Mouse (Mus musculus): ENCODE results near the gene Chd5. TPM values are rescaled to one million over a fixed set of nuclear protein-coding genes. Genes with fewer than 3 reads are reported as not detected.

Gene Chd5
- polyA plus RNA-seq, 1 experiment from 2014 or later: 55.2 TPM

DNA sequence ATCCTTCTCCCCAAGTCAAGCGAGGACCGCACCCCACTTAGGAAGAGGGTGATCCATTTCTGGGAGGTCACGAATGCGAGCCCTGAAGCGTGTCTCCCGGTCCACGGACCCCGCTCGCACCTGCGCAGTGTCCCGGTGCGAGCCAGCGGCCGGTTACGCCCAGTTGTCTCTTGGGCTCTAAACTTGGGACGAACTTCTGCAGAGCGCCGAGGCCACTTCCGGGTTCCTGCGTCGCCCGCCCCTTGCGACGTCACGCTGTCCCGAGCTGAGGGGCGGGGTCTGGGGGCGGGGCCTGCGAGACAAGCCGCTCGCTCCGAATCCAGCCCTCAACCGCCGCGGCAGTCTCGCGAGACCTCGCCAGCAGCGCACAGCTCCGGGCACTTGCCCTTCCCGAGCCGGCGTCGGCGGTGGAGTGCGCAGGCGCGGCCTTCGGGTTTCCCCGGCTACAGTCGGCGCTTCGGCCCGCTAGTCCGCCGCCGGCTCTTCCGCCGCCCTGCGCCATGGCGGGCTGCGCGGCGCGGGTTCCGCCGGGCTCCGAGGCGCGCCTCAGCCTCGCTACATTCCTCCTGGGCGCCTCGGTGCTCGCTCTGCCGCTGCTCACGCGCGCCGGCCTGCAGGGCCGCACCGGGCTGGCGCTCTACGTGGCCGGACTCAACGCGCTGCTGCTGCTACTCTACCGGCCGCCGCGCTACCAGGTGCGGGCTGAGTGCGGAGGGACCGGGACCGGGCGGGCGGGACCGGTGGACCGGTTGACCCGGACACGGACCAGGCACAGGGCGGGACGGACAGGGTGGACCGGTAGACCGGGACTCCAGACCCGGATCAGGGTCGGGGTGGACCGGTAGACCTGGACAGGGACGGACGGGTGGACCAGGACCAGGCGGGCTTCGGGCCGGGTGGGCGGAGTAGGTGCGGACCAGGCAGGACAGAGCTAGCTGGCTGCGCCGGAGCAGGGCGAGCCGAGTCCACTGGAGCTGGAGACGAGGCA, 41.3 kb upstream of the Chd5 start, which contains the start of gene Icmt:
Gene Icmt (plus strand): TSS at position 354 of the 988 bp plus-strand sequence.
- H3K27me3 ChIP-seq (ENCODE audit: control insufficient read depth, insufficient read depth, low read depth, low read length): peaks cover 32% of the 10 kb centered on the region
- peak within 1 kb of the TSS; percentile 84 for H3K27ac ChIP-seq (ENCODE audit: low read length)
- H3K4me1 ChIP-seq (ENCODE audit: control insufficient read depth, insufficient read depth, low read length): peaks cover 19% of the 10 kb centered on the region
- peak; percentile 94 for ATAC-seq
- peak within 1 kb of the TSS; percentile 96 for H3K4me2 ChIP-seq (ENCODE audit: low read length)
- H3K36me3 ChIP-seq (ENCODE audit: control insufficient read depth, insufficient read depth, low read length): peaks cover 11% of the 10 kb centered on the region; the same call in 1 of the 2 replicates
- H3K4me3 ChIP-seq (ENCODE audit: low read depth, low read length): peak within 1 kb of the TSS; percentile 94
- under 1% methylated on average over 110 of the region's 119 CpGs for WGBS
- H3K9me3 ChIP-seq (replicated peaks; ENCODE audit: control insufficient read depth, low read length, poor library complexity, severe bottlenecking): no peaks in the 10 kb centered on the region
- H3K9ac ChIP-seq (ENCODE audit: low read depth, low read length): peak within 1 kb of the TSS; percentile 98

DNA sequence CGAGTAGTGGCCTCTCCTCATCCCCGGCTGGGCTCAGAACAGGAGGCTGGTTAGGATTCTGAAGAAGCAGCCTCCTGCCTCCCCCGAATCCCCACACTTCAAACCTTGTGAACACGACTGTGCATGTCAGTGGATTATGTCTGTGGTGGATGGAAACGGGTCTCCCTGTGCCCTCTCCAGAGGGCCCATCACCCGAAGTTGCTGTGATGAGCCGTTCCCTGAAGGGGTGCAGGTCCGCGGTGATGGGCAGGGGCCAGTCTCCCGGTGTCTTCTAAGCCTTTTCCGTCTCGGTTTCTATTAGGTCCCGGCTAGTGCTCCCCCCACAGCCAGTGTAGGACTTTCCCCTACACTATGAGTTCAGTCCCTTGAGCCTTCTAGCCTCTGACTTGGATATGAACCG, 39.6 kb upstream of the Chd5 start:
- peaks cover 18% of the 10 kb centered on the region for H3K27me3 ChIP-seq (ENCODE audit: control insufficient read depth, insufficient read depth, low read depth, low read length)
- no peaks in the 10 kb centered on the region for H3K9me3 ChIP-seq (replicated peaks; ENCODE audit: control insufficient read depth, low read length, poor library complexity, severe bottlenecking)
- ATAC-seq: no peak
- H3K4me3 ChIP-seq (ENCODE audit: low read depth, low read length): no peak overlapping the region
- H3K4me1 ChIP-seq (ENCODE audit: control insufficient read depth, insufficient read depth, low read length): peaks cover 15% of the 10 kb centered on the region
- peak overlapping the region; percentile 96; the same call in 1 of the 2 replicates for H3K4me2 ChIP-seq (ENCODE audit: low read length)
- peaks cover 15% of the 10 kb centered on the region; the same call in 1 of the 2 replicates for H3K36me3 ChIP-seq (ENCODE audit: control insufficient read depth, insufficient read depth, low read length)
- no peak overlapping the region for H3K9ac ChIP-seq (ENCODE audit: low read depth, low read length)
- WGBS: 79% methylated on average over 14 of the region's 14 CpGs
- H3K27ac ChIP-seq (ENCODE audit: low read length): no peak overlapping the region

DNA sequence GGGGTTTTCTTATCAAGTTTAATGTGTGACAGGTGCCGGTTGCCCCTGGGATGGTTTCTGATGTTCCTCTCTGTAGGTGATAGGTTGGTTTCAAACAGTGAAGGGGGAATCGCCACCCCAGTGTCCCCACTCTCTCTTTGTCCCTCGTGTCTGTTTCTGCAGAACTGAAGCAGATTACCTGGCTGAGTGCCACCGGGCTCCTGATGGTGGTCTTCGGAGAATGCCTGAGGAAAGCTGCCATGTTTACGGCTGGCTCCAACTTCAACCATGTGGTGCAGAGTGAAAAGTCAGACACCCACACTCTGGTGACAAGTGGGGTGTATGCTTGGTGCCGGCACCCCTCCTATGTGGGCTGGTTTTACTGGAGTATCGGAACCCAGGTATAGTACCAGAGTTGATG, 38.1 kb upstream of the Chd5 start:
- Histone ChIP-seq H3K9ac (ENCODE audit: low read depth, low read length) (no peak overlapping the region), H3K4me3 (ENCODE audit: low read depth, low read length) (no peak overlapping the region), H3K36me3 (ENCODE audit: control insufficient read depth, insufficient read depth, low read length) (peaks cover 17% of the 10 kb centered on the region; the same call in 1 of the 2 replicates), H3K4me1 (ENCODE audit: control insufficient read depth, insufficient read depth, low read length) (peaks cover 15% of the 10 kb centered on the region), H3K27ac (ENCODE audit: low read length) (no peak overlapping the region), H3K27me3 (ENCODE audit: control insufficient read depth, insufficient read depth, low read depth, low read length) (peaks cover 6% of the 10 kb centered on the region), H3K4me2 (ENCODE audit: low read length) (no peak overlapping the region), H3K9me3 (replicated peaks; ENCODE audit: control insufficient read depth, low read length, poor library complexity, severe bottlenecking) (no peaks in the 10 kb centered on the region)
- ATAC-seq: no peak
- WGBS: 92% methylated on average over 8 of the region's 8 CpGs

DNA sequence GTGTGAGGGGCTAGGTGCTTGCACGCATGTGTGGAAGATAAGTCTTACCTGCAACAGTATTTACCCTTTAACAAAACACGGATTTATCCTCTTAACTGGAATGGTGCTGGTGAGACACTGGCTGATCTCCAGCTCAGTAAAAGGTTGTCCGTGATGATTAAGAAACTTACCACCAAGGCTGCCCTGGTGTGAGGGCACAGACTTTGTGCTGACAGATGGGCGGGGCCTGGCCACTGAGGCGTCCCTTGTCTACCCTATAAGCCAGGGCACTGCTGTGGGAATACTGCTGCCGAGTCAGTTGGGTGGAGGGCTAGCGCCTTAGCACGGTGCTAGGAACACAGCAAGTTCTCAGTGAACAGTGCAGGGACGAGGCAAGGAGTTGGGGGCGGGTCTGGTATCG, 36.4 kb upstream of the Chd5 start:
- peaks cover 17% of the 10 kb centered on the region; the same call in 1 of the 2 replicates for H3K36me3 ChIP-seq (ENCODE audit: control insufficient read depth, insufficient read depth, low read length)
- ATAC-seq: no peak
- no peaks in the 10 kb centered on the region for H3K27me3 ChIP-seq (ENCODE audit: control insufficient read depth, insufficient read depth, low read depth, low read length)
- WGBS: 65% methylated on average over 11 of the region's 11 CpGs
- H3K9ac ChIP-seq (ENCODE audit: low read depth, low read length): no peak overlapping the region
- no peak overlapping the region for H3K4me2 ChIP-seq (ENCODE audit: low read length)
- H3K4me3 ChIP-seq (ENCODE audit: low read depth, low read length): no peak overlapping the region
- no peak overlapping the region for H3K27ac ChIP-seq (ENCODE audit: low read length)
- H3K9me3 ChIP-seq (replicated peaks; ENCODE audit: control insufficient read depth, low read length, poor library complexity, severe bottlenecking): no peaks in the 10 kb centered on the region
- peaks cover 13% of the 10 kb centered on the region for H3K4me1 ChIP-seq (ENCODE audit: control insufficient read depth, insufficient read depth, low read length)

DNA sequence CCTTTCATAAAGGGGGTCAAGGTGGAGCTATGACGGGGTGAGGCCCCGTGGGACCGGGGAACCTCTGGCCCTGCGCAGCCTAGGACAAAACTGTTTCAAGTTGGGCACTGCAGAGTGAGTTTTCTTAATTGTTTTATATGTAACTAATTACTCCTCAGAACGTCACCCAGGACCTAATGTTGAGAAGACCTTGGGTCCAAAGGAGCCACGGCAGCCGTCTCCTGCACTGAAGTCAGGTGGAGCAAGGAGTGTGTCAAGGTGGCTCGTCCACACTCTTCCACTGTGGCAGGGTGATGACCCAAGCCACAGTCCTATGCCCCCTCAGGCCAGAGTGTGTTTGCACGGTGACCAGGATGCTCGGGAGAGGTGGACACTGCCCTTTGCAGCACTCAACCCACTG, 35.3 kb upstream of the Chd5 start:
- peaks cover 17% of the 10 kb centered on the region; the same call in 1 of the 2 replicates for H3K36me3 ChIP-seq (ENCODE audit: control insufficient read depth, insufficient read depth, low read length)
- 93% methylated on average over 10 of the region's 10 CpGs for WGBS

DNA sequence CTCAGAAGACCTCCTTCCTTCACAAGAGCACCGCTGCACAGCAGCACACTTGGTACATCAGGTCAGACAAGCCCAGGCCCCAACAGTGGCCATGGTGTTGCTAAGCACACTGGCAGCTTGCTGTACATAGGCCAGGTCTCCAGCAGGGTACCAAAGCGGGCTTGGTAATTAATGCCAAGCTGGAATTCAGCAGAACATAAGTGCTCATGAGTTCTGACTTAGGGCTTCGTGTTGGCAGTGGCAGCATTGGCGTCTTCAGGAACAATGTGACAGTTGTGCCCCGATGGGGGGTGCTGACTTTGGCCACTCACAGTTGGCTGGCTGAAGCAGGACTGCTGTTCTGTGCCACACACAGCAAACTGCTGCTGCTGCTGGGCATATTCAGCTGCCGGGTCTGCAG, 33.8 kb upstream of the Chd5 start:
- ATAC-seq: no peak

More for the DNA sequence above, 35.3 kb upstream of the Chd5 start:
- no peaks in the 10 kb centered on the region for H3K9me3 ChIP-seq (replicated peaks; ENCODE audit: control insufficient read depth, low read length, poor library complexity, severe bottlenecking)
- H3K4me1 ChIP-seq (ENCODE audit: control insufficient read depth, insufficient read depth, low read length): peaks cover 9% of the 10 kb centered on the region
- H3K27me3 ChIP-seq (ENCODE audit: control insufficient read depth, insufficient read depth, low read depth, low read length): no peaks in the 10 kb centered on the region
- no peak overlapping the region for H3K4me2 ChIP-seq (ENCODE audit: low read length)
- H3K4me3 ChIP-seq (ENCODE audit: low read depth, low read length): no peak overlapping the region
- no peak overlapping the region for H3K27ac ChIP-seq (ENCODE audit: low read length)
- ATAC-seq: no peak
- H3K9ac ChIP-seq (ENCODE audit: low read depth, low read length): no peak overlapping the region

DNA sequence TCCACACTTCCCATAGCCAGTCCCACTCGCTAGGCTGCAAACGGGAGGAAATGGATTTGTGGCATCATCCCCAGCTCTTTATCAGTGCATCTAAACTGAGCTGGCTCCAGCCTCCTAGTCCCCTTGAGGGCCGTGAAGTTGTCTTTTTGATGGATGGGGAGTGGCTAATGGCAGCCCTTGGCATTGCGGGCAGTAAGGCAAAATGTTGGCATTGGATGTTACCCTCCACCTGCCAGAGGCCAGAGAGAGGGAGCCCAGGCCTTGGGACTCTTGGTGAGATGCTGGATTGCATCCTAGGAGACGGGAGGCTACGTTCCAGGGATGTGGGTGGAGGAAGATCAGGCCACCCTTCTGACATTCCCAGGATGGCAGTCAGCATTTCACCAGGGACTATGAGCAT, 32.5 kb upstream of the Chd5 start:
- Histone ChIP-seq H3K4me1 (ENCODE audit: control insufficient read depth, insufficient read depth, low read length) (no peaks in the 10 kb centered on the region), H3K36me3 (ENCODE audit: control insufficient read depth, insufficient read depth, low read length) (peaks cover 15% of the 10 kb centered on the region; the same call in 1 of the 2 replicates), H3K27ac (ENCODE audit: low read length) (no peak overlapping the region), H3K27me3 (ENCODE audit: control insufficient read depth, insufficient read depth, low read depth, low read length) (peaks cover 8% of the 10 kb centered on the region), H3K9me3 (replicated peaks; ENCODE audit: control insufficient read depth, low read length, poor library complexity, severe bottlenecking) (no peaks in the 10 kb centered on the region), H3K4me2 (ENCODE audit: low read length) (no peak overlapping the region), H3K9ac (ENCODE audit: low read depth, low read length) (no peak overlapping the region), H3K4me3 (ENCODE audit: low read depth, low read length) (no peak overlapping the region)
- ATAC-seq: no peak
- 83% methylated on average over 6 of the region's 6 CpGs for WGBS

More for the DNA sequence above, 33.8 kb upstream of the Chd5 start:
- H3K9me3 ChIP-seq (replicated peaks; ENCODE audit: control insufficient read depth, low read length, poor library complexity, severe bottlenecking): no peaks in the 10 kb centered on the region
- H3K4me3 ChIP-seq (ENCODE audit: low read depth, low read length): no peak overlapping the region
- no peak overlapping the region for H3K4me2 ChIP-seq (ENCODE audit: low read length)
- H3K27me3 ChIP-seq (ENCODE audit: control insufficient read depth, insufficient read depth, low read depth, low read length): 0 out of 2 replicates have a peak, but pooled peaks cover 2% of the 10 kb centered on the region
- WGBS: 84% methylated on average over 6 of the region's 6 CpGs
- H3K9ac ChIP-seq (ENCODE audit: low read depth, low read length): no peak overlapping the region
- no peak overlapping the region for H3K27ac ChIP-seq (ENCODE audit: low read length)
- H3K36me3 ChIP-seq (ENCODE audit: control insufficient read depth, insufficient read depth, low read length): peaks cover 17% of the 10 kb centered on the region; the same call in 1 of the 2 replicates
- no peaks in the 10 kb centered on the region for H3K4me1 ChIP-seq (ENCODE audit: control insufficient read depth, insufficient read depth, low read length)

DNA sequence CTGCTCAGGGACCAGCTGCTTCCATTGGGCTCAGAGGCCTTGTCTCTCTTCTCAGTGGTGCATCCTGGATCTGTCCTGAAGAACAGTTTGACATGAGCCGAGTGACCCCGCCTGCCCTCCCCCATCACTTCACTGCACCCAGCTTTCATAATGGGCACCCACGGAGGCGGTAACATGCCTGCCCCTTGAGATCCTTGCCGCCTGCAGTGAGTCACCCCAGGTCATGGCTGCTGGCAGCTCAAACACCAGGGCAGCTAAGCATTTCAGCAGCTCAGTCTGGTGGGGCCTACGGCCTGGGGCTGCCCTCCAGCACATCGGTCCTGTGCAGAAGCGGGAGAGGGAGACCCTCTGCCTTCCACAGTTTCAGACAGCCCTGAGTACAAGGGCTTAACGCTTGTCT, 30.9 kb upstream of the Chd5 start:
- peaks cover 23% of the 10 kb centered on the region for H3K27me3 ChIP-seq (ENCODE audit: control insufficient read depth, insufficient read depth, low read depth, low read length)
- WGBS: 73% methylated on average over 9 of the region's 9 CpGs
- no peaks in the 10 kb centered on the region for H3K9me3 ChIP-seq (replicated peaks; ENCODE audit: control insufficient read depth, low read length, poor library complexity, severe bottlenecking)
- peaks cover 4% of the 10 kb centered on the region; the same call in 1 of the 2 replicates for H3K4me1 ChIP-seq (ENCODE audit: control insufficient read depth, insufficient read depth, low read length)
- no peak overlapping the region for H3K9ac ChIP-seq (ENCODE audit: low read depth, low read length)
- no peak for ATAC-seq
- peaks cover 5% of the 10 kb centered on the region; the same call in 1 of the 2 replicates for H3K36me3 ChIP-seq (ENCODE audit: control insufficient read depth, insufficient read depth, low read length)
- no peak overlapping the region for H3K27ac ChIP-seq (ENCODE audit: low read length)
- no peak overlapping the region for H3K4me3 ChIP-seq (ENCODE audit: low read depth, low read length)
- no peak overlapping the region for H3K4me2 ChIP-seq (ENCODE audit: low read length)

DNA sequence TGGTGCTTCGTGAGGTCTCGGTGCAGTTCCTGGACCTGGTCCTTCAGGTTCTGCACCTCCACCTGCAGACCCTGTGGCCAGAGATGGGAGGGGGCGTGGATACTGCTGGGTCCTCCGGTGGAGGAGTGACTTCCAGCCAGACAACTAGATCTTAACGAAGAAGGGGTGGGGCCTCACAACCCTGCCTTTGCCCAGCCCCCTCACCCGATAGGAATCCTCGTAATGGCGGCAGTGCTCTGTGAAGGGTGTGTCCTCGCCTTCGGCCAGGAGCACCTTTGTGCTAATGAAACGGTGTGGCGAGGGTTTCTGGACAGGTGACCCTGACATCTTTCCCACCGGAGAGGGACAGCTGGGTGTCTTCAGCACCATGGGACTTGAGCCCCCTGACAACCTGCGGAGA, 26.3 kb upstream of the Chd5 start:
- Histone ChIP-seq H3K27me3 (ENCODE audit: control insufficient read depth, insufficient read depth, low read depth, low read length) (peaks cover 61% of the 10 kb centered on the region), H3K27ac (ENCODE audit: low read length) (no peak overlapping the region), H3K9ac (ENCODE audit: low read depth, low read length) (0 out of 2 replicates have a peak overlapping the region, but pooled peaks have one; percentile 11), H3K4me1 (ENCODE audit: control insufficient read depth, insufficient read depth, low read length) (peaks cover 20% of the 10 kb centered on the region), H3K36me3 (ENCODE audit: control insufficient read depth, insufficient read depth, low read length) (no peaks in the 10 kb centered on the region), H3K4me2 (ENCODE audit: low read length) (peak overlapping the region; percentile 79), H3K4me3 (ENCODE audit: low read depth, low read length) (peak overlapping the region; percentile 48), H3K9me3 (replicated peaks; ENCODE audit: control insufficient read depth, low read length, poor library complexity, severe bottlenecking) (no peaks in the 10 kb centered on the region)
- ATAC-seq: no peak
- WGBS: 6% methylated on average over 14 of the region's 14 CpGs

All from midbrain, embryonic 16.5 days (tissue).